Mouse (Mus musculus) lung, adult 10 weeks (tissue): ENCODE measurements around the gene Zic2. TPM values are rescaled to one million over a fixed set of nuclear protein-coding genes. Genes with fewer than 3 reads are reported as not detected.

Experiments
- polyA plus RNA-seq: library from polyadenylated mRNA; stranded (reverse); fragments of 350-450 nt; fragmentation: Illumina TruSeq; extraction: RNeasy Lipid Tissue Mini Kit (QIAGEN cat#74804); gene quantifications from one replicate; pipeline ENCODE4 v1.2.3, GENCODE M21; 2014; ENCODE audit warnings: low read depth, low replicate concordance; ENCODE audit not compliant: insufficient read depth

Zic2 gene
- polyA plus RNA-seq: not detected

GRCm38 (mm10) chr14:122474891-122475556 is at the start of gene Zic2:
Gene Zic2, plus strand, starts transcription at chr14:122475435.

GRCm38 (mm10) chr14:122450496-122451382 is 24.5 kb upstream of the Zic2 start, which contains the start of gene Gm5089:
Gene Gm5089, minus strand, starts transcription at chr14:122451115.

GRCm38 (mm10) chr14:122464763-122465741 is 10.2 kb upstream of the Zic2 start, which contains the start of gene Zic5:
Gene Zic5, minus strand, starts transcription at chr14:122465677.

GRCm38 (mm10) chr14:122490441-122491328 is 15.4 kb downstream of the Zic2 start, which contains the start of gene Gm10837:
Gene Gm10837, plus strand, starts transcription at chr14:122490586.

Other genes starting within 250 kb of the Zic2 start
- gene Gm5089, start 24.3 kb upstream of the Zic2 start, polyA plus RNA-seq: not detected
- not detected for gene Zic5, start 9.8 kb upstream of the Zic2 start, polyA plus RNA-seq
- not detected for gene Gm10837, start 15.2 kb downstream of the Zic2 start, polyA plus RNA-seq
- gene Pcca, start 58.9 kb downstream of the Zic2 start, polyA plus RNA-seq: 31.4 TPM